Mouse (Mus musculus): ENCODE data around the gene Cic. TPM values are rescaled to one million over a fixed set of nuclear protein-coding genes. Genes with fewer than 3 reads are reported as not detected.

Cic gene
- polyA plus RNA-seq, 1 experiment, result 270 TPM

DNA sequence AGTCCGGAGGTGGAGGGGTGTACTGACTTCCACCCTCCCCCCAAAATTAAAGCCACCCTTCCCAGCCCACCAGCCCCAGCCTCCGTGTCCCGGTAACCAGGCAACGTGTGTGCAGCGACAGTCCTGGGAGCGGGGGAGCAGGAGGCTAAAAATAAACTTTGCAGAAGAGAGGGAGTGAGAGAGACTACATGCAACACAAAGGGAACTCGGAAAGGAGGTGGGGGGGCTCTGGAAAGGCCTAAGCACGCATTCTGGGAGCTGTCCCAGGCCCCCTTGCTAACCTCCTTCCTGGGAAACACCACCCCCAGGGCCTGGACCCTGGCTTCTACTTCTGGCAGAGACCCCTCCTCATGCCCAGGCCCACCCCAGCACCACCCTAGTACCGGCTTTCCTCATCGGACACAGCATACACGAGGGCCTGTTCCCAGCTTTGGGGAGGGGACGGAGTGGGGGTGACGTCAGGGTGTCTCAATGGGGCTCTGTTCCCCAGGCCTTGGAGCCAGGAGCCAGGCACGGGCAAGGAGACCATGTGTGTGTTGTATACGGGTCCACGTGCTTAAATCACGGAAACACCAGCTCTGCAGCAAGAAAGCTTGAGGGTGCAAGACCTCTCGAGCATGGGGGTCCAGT is 19.4 kb upstream of the Cic start:
- TF ChIP-seq POLR2A (IDR thresholded peaks at IDR 0.05; ENCODE audit: control insufficient read depth, extremely low read depth, insufficient read depth, low read length, poor library complexity), result no peak
- TF ChIP-seq CTCF (IDR thresholded peaks at IDR 0.05; ENCODE audit: borderline replicate concordance, control insufficient read depth, extremely low read depth, insufficient read depth, low read length, poor library complexity), result no peak
- H3K27ac ChIP-seq (ENCODE audit: control insufficient read depth, insufficient read depth, low read length), result no peak overlapping the region
- H3K36me3 ChIP-seq (ENCODE audit: control insufficient read depth, insufficient read depth, low read length), result no peaks in the 10 kb centered on the region
- peak overlapping the region; percentile 95 for H3K4me3 ChIP-seq (ENCODE audit: control insufficient read depth, insufficient read depth, low read length)
- whole genome bisulfite sequencing, result 7% methylated on average over 18 of the region's 18 CpGs
- no peak for DNase-seq
- H3K27me3 ChIP-seq (ENCODE audit: control insufficient read depth, insufficient read depth, low read length), result no peaks in the 10 kb centered on the region
- peaks cover 42% of the 10 kb centered on the region for H3K4me1 ChIP-seq (replicated peaks; ENCODE audit: control insufficient read depth, insufficient read depth, low read length)

DNA sequence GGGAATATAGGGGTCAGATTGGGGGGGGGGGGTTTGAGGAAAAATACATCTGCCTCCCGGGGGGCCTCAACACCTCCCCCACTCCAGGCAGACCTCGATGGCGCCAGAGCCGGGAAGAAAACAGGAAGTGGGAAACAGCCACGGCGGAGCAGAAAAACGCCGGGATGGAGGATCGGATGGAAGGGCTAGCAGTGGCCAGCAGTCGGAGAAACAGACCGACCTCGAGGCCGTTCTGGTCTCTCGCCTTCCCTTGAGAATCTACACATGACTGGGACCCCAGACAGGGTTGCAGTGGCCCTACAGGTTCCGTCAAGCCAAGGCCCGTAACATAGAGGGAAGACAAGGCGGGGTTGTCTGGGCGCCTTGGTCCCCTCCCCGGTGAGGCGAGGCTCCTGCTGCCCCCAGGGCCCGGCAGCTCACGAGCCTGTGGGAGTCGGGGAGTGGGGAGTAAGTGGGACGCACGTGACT is 18.6 kb upstream of the Cic start:
- peak overlapping the region; percentile 35 for H3K27ac ChIP-seq (ENCODE audit: control insufficient read depth, insufficient read depth, low read length)
- peak overlapping the region; percentile 95 for H3K4me3 ChIP-seq (ENCODE audit: control insufficient read depth, insufficient read depth, low read length)
- H3K36me3 ChIP-seq (ENCODE audit: control insufficient read depth, insufficient read depth, low read length), result no peaks in the 10 kb centered on the region
- H3K27me3 ChIP-seq (ENCODE audit: control insufficient read depth, insufficient read depth, low read length), result no peaks in the 10 kb centered on the region
- WGBS, result 1% methylated on average over 25 of the region's 25 CpGs
- peaks cover 42% of the 10 kb centered on the region for H3K4me1 ChIP-seq (replicated peaks; ENCODE audit: control insufficient read depth, insufficient read depth, low read length)
- TF ChIP-seq CTCF (IDR thresholded peaks at IDR 0.05; ENCODE audit: borderline replicate concordance, control insufficient read depth, extremely low read depth, insufficient read depth, low read length, poor library complexity) (no peak), POLR2A (IDR thresholded peaks at IDR 0.05; ENCODE audit: control insufficient read depth, extremely low read depth, insufficient read depth, low read length, poor library complexity) (no peak)
- DNase-seq, result no peak

DNA sequence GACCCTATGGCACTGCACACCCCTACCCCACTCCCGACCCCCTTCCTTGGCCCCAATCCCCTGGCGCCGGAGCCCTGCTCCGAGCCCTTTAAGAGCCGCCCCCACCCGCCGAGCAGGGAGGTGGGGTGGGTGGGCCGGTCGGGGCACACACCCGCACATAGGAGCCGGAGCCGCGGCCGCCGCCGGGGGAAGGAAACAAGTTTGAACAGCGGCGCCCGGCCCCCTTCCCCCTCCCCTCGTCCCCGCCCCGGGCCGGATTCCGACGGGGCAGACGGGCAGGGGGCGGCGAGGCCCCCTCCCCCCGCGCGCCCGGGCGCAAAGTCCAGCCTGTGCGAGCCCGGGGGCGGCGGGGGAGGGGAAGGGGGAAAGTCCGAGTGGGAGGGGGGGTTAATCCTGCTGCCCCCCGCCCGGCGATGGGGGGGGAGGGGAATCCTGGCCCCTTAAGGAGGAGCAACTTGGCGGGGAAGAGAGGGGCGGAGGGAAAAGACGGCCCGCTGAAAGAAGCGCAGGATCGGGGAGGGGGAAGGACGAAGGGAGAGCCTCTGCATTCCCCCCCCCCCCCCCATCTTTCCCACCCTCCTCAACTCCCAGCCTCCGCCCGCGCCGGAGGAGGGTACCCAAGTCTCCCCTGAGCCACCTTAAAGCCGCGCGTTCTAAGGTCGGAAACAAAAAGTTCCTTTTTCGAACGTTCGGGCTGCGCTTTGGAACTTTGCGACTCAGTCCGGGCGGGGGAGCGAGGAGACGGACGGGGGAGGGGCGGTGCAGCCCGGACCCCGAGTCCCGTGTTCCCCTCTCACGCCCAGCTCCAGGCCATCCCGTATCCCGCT is 18.0 kb upstream of the Cic start:
- H3K4me3 ChIP-seq (ENCODE audit: control insufficient read depth, insufficient read depth, low read length), result peak overlapping the region; percentile 95
- no peak for TF ChIP-seq CTCF (IDR thresholded peaks at IDR 0.05; ENCODE audit: borderline replicate concordance, control insufficient read depth, extremely low read depth, insufficient read depth, low read length, poor library complexity)
- TF ChIP-seq POLR2A (IDR thresholded peaks at IDR 0.05; ENCODE audit: control insufficient read depth, extremely low read depth, insufficient read depth, low read length, poor library complexity), result no peak
- peak overlapping the region; percentile 35 for H3K27ac ChIP-seq (ENCODE audit: control insufficient read depth, insufficient read depth, low read length)
- peaks cover 42% of the 10 kb centered on the region for H3K4me1 ChIP-seq (replicated peaks; ENCODE audit: control insufficient read depth, insufficient read depth, low read length)
- WGBS, result 1% methylated on average over 58 of the region's 73 CpGs
- DNase-seq, result peak; percentile 78
- H3K27me3 ChIP-seq (ENCODE audit: control insufficient read depth, insufficient read depth, low read length), result no peaks in the 10 kb centered on the region
- no peaks in the 10 kb centered on the region for H3K36me3 ChIP-seq (ENCODE audit: control insufficient read depth, insufficient read depth, low read length)

- peak; percentile 93 for DNase-seq
- WGBS, result 1% methylated on average over 79 of the region's 81 CpGs
- Histone ChIP-seq H3K4me3 (ENCODE audit: control insufficient read depth, insufficient read depth, low read length) (peak within 1 kb of the TSS; percentile 95), H3K36me3 (ENCODE audit: control insufficient read depth, insufficient read depth, low read length) (no peaks in the 10 kb centered on the region), H3K27ac (ENCODE audit: control insufficient read depth, insufficient read depth, low read length) (peak within 1 kb of the TSS; percentile 32), H3K27me3 (ENCODE audit: control insufficient read depth, insufficient read depth, low read length) (no peaks in the 10 kb centered on the region), H3K4me1 (replicated peaks; ENCODE audit: control insufficient read depth, insufficient read depth, low read length) (peaks cover 42% of the 10 kb centered on the region)
- peak; percentile 32; the same call in 1 of the 2 replicates for TF ChIP-seq CTCF (IDR thresholded peaks at IDR 0.05; ENCODE audit: borderline replicate concordance, control insufficient read depth, extremely low read depth, insufficient read depth, low read length, poor library complexity)
- TF ChIP-seq POLR2A (IDR thresholded peaks at IDR 0.05; ENCODE audit: control insufficient read depth, extremely low read depth, insufficient read depth, low read length, poor library complexity), result peak; percentile 72
Observed at GRCm38 (mm10) chr7:25250141-25250972, 17.1 kb upstream of the Cic start, which contains the start of gene Erf. TSS of gene Erf (minus strand) at chr7:25250761.

DNA sequence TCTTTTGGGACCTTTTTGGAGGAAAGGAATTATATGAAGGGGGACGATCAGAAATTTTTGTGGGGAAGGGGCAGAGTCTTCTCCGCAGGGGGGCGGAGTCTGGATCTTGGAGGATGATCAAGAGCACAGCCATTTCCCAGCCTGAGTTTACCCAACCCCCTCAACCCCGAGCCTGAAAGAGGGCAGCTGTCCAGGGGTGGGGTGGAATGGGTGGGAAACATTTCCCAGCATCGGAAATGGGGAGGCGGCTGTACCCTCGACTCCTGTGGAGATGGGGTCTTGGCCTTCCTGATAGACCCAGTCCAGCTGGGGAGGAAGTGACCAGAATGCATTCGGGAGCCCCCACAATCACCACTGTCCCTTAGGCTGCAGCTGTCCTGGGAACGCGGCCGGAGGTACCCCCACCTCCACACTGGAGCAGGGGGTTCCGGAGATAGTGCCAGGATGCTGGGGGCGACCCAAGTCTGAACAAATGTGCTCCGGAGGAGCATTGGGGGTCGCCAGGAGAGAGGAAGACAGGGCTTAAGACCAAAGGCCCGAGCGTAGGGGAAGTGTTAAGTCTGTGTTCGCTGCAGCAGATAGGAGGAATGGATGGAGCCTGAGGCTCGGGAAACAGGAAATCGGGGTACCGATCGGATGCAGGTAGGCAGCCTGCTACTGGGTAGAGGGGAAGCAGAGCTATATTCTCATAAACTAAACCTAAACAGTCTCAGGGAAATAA is 16.3 kb upstream of the Cic start:
- TF ChIP-seq POLR2A (IDR thresholded peaks at IDR 0.05; ENCODE audit: control insufficient read depth, extremely low read depth, insufficient read depth, low read length, poor library complexity) (no peak), CTCF (IDR thresholded peaks at IDR 0.05; ENCODE audit: borderline replicate concordance, control insufficient read depth, extremely low read depth, insufficient read depth, low read length, poor library complexity) (no peak)
- Histone ChIP-seq H3K4me1 (replicated peaks; ENCODE audit: control insufficient read depth, insufficient read depth, low read length) (peaks cover 40% of the 10 kb centered on the region), H3K36me3 (ENCODE audit: control insufficient read depth, insufficient read depth, low read length) (no peaks in the 10 kb centered on the region), H3K27me3 (ENCODE audit: control insufficient read depth, insufficient read depth, low read length) (no peaks in the 10 kb centered on the region), H3K4me3 (ENCODE audit: control insufficient read depth, insufficient read depth, low read length) (peak overlapping the region; percentile 3; the same call in 1 of the 2 replicates), H3K27ac (ENCODE audit: control insufficient read depth, insufficient read depth, low read length) (no peak overlapping the region; the same call in 1 of the 2 replicates)
- DNase-seq, result no peak
- 11% methylated on average over 22 of the region's 22 CpGs for whole genome bisulfite sequencing

Measured in thymus, adult 2 months (tissue).